Mouse (Mus musculus) cortical plate, adult 2 months (tissue): ENCODE measurements around the gene Col6a5.

Experiments
- CTCF ChIP-seq: fragments of 200-500 bp; IDR thresholded peaks from 2 replicates; pipeline ENCODE4 v1.5.1; 2011; ENCODE audit warnings: mild to moderate bottlenecking, control low read depth, low read length; ENCODE audit not compliant: insufficient read depth; ENCODE audit errors: extremely low read depth
- POLR2A ChIP-seq: fragments of 200-500 bp; IDR thresholded peaks from 2 replicates; pipeline ENCODE4 v1.6.1; 2011; ENCODE audit warnings: mild to moderate bottlenecking, low read length, control low read depth; ENCODE audit not compliant: insufficient read depth; ENCODE audit errors: extremely low read depth

GRCm38 (mm10) chr9:105972031-105972430 lies 11.6 kb upstream of the Col6a5 start:
- TF ChIP-seq CTCF (no peak), POLR2A (no peak)
